Mouse (Mus musculus) monocyte, adult 2 months (primary cell): Measurements from ENCODE around the gene Pef1.

Experiments
- DNase-seq, 2 experiments: peaks; one replicate each; pipeline ENCODE4 v3.0.0; 2022; ENCODE audit warnings: low spot score in 2 of 2, low read depth in 1 of 2

Pef1 gene

DNA sequence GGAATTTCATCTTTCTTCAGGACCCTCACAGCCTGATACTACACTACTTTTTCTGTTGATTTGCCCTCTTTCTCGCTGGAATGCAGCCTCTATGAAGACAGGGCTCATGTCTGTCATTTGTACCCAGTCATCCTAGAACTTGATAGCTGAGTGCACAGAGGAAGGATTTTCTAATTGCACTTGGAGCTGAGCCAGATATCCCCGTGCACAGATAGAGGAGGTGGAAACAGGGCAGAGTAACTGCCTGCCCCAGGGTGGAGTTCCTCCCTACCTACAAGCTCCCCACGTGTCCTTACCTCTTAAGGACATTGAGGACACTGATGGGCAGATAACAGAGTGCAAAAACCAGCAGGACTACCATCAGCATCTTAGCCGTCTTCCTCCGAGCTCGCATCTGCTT is 31.0 kb downstream of the Pef1 start:
- no peak for DNase-seq

DNA sequence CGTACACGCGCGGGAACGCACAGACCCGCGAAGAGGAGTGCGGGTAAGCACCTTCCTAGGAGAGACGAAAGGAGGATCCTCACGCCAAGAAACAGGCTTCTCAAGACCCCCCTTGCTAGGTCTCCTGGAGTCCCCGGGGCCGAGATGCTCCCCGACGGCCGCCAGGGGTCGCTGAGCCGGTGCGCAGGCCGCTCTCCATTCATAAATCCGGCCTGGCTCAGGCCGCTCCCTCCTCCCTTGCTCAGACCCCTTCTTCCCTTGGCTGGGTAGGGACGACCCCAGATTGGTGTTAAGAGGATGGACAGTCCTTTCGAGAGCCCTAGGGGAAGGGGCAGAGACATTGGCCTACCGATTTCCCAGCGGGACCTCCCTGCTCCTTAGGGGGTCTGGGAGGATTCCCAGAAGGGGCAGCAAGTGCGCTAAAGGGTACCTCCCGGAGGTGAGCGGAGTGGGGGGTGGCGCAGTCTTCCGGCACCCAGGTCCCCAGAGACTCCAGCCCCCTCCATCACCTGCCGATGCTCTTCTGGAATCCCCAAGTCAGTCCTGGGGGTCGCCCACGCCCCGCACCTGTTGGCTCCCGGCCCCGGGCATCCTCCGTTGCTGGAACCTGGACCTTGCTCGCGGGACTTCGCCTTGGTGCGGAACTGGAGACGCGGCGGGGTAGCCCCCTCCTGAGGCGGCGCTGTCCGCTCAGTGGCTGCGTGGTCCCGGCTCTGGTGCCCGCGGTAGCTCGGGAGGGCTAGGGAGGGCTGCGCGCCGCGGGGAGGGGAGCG is 36.3 kb downstream of the Pef1 start:
- peak; percentile 5 to 12 for DNase-seq

DNA sequence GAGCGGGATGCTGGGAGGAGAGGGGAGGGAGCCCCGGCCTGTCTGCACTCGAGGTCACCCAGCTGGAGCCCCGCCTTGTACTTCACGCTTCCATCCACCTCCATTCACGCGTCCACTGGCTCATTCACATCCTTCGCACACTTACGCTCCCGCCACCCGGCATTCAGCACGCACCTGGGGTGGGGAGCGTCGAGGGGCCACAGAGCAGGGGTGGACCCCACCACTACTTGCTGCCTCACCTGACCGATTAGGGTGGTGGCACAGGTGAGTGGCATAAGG is 36.8 kb downstream of the Pef1 start, which contains the start of gene Hcrtr1:
Gene Hcrtr1, minus strand, starts transcription at position 146 of the 279 bp plus-strand sequence.
- no peak for DNase-seq

DNA sequence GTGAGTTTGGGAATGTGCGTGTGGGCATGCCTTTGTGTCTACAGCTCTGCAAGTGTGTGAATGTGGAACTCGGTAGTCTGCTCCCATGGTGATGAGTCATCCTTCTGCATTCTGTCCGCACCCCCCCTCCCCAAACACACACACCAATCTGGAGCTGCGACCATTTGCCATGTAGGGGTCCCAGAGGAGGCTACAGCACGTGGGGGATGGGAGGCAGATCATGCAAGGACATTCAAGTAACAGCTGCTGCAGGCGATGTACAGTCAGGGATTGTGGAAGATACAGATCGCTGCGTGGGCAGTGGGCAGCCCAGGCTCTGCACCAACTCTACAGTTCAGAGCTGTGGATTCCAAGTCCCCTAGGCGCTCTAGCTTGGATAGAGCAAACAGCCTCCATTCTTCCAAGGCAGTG is 38.6 kb downstream of the Pef1 start:
- no peak for DNase-seq

DNA sequence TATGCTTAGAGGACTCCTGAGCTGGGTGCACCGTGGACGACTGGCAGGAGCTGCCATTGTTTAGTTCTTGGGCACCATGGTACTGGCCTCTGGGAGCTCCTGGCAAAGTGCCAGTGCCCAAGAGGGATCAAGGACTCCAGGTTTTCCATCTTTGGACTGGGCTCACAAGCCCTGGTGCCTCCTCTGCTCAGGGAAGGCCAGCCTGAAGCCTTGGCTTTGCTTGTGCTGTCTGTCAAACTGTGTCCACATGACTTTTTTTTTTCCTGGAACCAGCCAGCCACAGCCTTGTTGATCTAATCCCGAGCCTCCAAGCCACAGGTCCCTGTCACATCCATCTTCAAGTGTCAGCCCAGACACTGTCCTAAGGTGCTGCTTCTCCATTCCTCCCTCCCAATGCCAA is 39.4 kb downstream of the Pef1 start:
- no peak for DNase-seq

DNA sequence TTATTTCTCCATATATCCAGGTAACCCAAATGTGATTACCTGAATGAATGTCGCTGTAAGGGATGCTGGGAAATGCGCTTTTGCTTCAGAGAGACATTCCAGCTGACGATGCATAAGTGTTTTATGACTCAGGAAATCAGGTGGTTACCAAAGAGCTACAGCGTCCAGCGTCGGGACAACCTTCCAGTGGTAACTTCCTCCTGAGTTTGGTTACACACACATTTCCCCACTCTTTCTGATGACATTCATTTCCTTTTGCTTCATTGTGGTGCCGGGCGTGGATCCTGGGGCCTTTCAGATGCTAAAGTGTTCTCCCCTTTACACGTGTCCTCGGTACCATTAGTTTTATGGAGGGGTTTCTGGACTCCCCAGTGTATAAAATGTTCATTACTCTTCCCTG is 46.0 kb downstream of the Pef1 start:
- no peak for DNase-seq

DNA sequence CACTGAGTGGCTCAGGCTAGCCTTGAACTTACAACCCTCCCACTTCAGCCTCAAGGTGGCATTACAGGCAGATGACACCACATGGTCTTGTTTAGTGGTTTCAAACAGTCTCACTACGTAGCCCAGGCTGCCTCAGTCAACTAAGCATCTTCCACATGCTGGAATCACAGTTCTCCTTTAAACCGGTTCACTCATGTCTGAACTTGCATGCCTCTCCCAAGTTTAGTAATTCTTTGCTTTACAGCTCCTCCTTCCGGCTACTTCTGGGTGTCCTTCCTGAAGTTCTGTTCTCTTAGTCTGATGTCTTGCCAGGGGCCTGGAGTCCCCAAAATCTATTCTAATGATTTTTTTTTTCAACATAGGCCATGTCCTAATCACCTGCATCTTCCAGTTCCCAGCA is 51.9 kb downstream of the Pef1 start:
- no peak for DNase-seq

DNA sequence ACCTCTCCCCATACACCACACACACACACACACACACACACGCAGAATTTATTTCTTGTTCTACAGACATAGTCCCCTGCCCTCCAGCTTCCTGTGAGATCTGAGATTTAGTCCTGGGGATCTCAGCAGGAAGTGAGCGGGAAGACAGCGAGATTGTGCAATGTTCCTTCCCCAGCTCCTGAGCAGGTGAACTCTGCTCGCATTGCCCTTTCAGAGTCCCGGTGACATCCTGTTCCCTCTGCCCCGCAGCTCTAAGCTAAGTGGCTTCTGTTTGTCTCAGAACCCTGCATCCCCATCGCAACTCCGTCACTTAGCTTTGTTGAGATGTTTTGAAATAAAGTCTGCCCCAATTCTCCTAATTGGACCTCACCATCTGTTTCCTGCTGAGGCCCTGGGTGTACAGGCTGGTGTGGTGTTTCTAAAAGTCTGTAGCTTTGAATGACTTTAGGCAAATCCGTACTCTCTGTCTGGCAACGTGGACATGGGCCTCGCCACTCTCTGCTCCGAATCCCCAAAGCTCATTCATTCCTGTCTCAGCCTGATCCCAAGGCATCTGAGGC is 54.5 kb downstream of the Pef1 start:
- no peak for DNase-seq

DNA sequence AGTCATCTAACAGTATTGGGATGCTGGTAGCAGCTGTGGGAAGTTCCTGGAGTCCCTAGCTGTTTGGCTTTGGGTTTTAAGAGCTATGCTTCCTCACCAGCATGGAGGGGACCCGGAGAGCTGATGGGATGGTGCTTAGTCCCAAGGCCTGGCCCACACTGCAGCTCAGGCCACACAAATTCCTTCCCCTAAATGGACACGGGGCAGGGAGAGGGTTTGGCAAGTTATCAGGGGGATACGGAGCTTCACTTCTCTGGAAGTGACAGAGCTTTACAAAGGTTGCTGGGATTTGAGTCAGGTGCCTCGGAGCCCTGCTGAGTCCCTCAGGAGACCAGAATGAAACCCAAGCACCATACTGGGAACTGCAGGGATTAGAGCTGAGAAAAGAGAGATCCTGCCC is 59.0 kb downstream of the Pef1 start:
- DNase-seq = no peak

DNA sequence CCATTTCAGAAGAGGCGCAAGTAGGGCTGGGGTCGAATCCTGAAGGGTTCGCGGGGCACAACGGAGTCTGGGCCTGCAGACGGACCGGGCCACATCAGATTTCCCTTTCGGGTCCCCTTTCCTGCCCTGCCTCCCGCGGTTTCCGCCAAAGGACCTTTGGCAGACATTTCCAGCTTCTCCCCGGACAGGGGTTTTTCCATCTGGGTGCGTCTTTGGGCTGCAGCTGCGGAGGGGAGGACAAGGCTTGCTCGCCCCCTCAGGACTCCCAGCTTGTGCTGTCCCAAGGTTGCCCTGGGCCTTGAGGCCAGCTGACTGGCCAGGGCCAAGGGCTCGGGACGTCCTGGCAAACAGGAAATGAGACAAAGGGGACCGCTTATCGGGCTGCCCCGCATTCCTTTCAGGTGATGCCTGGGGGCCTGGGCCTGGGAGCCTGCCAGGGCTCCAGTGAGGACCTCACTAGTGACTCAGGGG is 61.1 kb downstream of the Pef1 start:
- no peak for DNase-seq

DNA sequence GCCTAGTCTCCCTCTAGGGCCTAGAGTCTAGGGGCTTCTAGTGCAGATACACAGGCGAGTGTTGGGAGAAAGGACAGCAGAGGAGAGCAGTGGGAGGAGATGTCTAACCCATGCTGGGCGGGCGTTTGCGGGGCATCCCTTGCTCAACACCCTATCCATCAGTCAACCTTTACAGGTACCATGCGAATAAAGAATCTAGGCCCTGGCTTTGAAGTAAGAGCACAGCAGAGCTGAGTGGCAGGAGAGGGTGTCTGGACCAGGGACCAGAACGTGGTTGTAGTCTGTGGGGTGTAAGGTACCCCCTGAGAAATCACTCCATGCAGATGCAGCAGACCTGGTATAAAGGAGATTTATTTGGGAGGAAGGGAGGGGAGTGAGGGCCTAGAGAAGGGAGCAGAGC is 61.8 kb downstream of the Pef1 start:
- DNase-seq = no peak

DNA sequence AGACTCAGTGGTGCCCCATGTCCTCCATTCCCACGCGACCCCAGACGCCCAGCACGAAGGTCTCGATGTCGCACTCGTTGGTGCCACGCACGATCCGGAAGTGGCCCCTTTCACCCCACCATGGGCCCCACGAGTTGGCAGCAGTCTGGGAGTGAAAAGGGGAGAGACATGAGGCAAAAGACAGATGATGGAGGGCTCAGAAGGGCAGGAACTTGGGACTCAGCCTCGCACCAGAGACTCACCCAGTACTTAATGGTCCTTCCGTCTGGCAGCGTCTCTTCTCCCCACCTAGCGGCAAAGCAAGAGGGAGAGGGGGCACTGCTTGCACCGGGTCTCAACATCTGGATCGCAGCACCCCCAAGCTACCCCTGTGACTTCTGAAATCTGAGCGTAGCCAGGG is 63.7 kb downstream of the Pef1 start:
- no peak for DNase-seq

DNA sequence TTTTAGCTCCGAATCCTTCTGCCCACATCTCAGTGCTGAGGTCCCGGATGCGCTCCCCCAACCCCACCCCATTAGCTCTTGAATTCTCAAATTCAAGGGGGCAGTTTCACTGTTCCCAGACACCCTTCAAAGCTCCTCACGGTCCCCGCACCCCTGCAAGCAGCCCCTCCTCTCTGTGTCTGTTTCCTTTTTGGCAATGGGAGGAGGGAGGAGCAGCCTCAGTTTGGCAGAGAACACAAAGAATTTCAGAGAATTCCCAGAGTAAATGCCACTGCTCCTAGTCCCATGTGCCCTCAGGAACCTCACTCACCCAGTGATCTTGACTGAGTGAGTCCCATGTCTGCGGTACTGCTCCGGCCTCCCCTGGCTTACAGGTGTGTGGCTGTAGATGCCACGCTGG is 64.2 kb downstream of the Pef1 start:
- DNase-seq = no peak

DNA sequence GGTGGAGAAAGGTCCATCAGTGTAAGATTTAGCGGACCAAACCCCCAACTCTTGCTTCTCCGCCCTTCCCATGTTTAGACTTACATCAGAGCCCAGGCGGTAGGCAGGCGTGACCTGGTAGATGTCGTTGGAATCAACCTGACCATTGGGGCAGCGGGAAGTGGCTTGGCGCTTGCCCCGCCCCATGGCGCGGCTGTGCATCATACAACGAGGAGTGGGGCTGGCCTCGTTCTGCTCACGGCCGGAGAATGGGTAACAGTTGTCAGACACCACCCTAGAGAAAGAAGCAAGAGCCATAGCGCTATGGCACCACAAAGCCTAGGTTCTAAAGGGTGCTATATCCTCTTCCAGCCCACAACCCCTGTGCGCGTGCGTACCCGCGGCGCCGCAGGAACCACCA is 65.0 kb downstream of the Pef1 start:
- no peak for DNase-seq

DNA sequence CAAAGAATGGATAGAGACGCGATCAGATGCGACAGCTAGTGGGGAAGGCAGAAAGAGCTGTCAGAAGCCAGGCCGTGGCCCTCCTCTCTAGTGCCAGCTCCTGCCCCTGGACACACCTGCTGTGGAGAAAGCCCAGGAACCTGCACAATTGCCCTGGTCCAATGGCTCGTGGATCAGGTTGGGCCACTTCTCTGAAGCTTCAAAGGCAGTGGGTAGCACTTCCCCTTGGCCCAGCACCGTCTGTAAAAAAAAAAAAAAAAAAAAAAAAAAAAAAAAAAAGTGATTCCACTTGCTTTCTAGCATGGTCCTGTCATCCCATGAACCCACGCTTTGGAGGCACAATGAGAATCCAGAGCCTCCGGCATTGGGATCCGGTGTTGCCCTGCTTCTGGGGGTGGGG is 65.5 kb downstream of the Pef1 start:
- DNase-seq = no peak

DNA sequence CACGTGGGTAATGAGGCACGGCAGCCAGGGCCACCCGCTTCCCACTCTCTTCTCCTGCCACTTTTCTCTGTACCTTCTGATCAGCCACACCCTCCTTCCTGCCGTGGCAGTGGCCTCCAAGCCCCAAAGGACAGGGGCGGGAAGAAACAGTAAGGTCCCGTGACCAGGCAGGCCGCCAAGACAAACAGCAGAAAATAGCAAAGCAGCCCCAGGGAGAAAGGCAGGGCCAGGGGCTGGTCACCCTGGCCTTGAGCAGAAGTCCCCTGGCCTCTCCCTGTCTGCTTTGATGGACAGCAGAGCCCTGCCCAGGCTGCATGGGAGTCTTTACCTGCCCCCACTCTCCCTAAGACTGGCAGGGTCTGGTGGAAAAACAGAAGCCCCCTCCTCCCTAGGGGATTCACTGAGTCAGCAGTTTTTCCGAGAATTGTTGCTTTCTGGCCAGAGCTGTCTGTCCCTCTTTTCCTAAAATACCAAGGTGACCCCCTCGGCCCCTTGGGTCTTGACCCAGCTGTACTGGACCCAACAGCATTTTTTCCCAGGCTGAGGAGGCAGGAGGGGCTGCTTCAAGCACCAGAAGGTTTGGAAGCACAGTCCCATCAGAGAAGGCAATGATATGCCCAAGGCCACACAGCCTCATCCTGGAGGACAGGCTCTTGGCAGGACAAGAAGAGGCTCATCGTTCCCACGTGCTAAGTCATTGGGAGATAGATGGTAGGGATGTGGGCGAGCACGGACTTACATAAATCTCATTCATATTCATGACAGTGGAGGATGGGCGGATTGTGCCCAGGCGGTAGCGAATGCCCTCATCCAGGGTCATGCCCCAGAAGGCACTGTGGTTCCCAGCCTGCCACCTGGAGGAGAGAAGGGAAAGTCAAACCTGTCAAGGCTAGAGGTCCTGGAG is 66.2 kb downstream of the Pef1 start:
- DNase-seq = no peak

DNA sequence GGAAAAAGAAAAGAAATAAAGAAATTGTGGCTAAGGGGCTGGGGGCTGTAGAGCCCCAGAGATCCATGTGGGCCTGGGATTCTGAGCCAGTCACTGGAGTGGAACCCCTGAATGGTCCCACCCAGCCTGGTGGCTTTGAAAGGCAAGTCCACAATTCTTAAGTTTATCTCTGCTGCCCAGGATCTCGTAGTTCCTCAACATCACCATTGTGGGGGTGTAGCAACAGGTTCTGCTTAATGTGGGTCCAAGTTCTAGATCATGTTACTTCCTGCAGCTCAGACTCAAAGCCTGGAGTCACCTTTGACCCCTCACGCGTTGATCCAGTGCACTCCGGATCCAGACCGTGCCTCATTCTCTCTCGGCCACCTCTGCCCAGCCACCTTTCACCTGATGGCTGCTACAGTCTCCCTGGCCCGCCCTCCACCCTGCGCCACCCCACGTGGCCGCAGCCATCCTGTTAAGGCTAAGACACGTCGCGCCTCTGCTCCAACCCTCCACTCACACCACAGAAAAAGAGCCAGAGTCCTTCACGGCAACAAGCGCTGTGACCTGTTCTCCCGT is 67.1 kb downstream of the Pef1 start:
- DNase-seq = no peak

DNA sequence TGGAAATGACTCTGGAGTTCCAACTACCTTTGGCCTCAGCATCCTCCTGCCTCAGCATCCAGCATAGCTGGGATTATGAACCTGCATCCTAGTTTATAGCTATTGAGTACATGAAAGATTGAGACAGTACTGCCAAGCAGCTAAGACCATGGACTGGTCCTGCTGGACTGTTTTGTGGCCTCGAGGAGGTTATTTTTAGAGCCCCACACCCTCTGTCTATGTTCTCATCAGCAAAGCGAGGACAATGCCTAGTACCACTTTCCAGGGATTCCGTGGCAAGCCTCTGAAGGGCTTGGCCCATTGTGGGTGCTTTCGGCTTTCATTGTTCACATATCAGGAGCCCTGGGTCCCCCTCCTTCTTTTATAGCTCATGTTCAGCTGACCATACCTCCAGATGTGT is 68.0 kb downstream of the Pef1 start:
- DNase-seq = no peak

DNA sequence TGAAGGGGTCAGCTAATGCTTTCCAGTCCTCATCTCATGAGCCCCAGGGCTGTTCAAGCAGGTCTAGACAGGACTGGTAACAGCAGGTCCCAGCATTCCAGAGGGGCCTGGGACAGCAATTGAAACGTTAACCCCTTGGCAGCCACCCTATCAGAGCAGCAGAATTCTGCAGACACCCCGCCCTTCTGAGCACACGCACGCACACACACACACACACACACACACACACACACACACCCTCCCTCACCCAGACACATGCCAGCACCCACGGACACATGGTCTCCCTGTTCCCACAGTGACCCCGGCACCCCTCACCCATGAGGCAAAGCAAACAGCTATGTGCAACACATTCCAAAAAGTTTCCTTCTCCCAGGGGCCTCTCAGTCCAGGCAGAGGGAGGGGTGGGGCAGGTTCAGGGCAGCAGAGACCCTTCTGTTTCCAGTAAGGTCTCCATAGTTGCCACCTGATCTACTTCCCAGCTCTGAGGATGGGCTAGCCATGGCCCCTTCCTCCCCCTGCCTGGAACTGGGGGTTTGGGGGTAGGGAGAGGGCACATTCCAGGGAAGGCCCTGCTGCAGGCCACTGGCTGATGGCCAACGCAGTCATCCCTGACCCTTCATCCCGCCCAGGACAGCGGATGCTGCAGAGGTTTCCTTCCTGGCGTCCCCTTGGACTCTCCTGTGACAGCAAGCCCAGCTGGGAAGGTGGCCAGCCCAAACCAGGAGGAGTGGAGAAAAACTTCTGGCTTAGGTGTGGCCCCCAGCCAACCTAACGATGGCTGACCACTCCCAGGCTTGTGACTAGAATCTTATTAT is 69.8 kb downstream of the Pef1 start:
- DNase-seq = no peak

DNA sequence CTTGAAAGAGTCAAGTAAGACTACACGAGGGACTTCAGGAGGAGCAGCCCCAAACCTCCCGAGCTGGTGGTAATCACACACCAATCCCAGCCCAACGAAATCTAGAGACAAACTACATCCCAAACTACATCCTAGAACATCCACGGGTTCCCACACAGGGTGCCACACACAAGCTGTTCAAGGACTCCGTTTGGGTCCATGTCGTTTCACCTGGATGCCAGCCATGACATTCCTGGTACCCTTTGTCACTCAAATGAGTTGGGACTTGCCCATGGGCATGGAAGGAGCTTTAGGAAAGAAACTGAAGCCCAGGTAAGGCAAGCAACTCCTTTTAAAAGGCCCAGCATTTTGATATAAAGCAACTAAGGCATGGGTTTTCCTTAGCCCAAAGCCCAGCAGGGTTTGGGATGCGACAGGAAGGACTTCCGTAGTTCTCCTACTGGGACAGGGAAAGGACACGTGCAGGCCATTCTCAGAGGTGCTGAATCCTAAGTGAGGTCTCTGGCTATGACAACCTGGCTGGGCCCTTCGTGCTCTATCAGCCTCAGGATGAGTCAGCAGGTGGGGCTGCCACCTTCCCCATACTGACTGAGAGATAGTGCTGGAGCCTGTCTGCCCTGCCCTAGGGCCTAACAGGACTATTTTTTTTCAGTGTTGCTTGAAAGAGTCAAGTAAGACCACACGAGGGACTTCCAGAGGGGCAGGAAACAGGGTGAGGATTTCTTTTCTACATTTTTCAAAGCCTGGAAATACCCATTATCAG is 70.9 kb downstream of the Pef1 start:
- DNase-seq = no peak
